Mouse (Mus musculus): ENCODE data around the gene Clic3. TPM values are rescaled to one million over a fixed set of nuclear protein-coding genes. Genes with fewer than 3 reads are reported as not detected.

Gene Clic3
- polyA plus RNA-seq, 1 experiment = not detected

DNA sequence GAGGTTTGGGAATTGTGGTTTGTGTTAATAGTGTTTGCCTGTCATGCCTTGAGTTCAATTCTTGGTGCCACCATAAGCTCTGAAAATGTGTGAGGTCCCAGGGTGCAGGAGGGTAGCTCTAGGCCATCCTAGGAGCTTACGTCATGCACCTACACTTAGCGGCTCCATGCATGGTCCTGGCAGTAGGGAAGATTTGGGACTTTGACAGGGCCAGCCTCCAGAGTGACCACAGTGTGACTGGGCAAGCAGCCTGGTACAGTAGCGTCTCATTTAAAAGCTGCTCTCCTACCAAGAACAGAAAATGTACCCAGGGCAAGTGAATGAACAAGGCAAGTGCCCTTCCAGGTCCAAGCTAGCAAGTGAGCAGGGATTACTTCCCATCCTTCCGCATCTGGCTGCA lies 49.2 kb downstream of the Clic3 start:
- Histone ChIP-seq H3K4me1 (ENCODE audit: control insufficient read depth, insufficient read depth, insufficient read length, low read length) (peaks cover 8% of the 10 kb centered on the region), H3K27ac (replicated peaks; ENCODE audit: low read depth, low read length) (no peak overlapping the region), H3K4me3 (ENCODE audit: insufficient read depth, low read depth, low read length) (no peak overlapping the region)

DNA sequence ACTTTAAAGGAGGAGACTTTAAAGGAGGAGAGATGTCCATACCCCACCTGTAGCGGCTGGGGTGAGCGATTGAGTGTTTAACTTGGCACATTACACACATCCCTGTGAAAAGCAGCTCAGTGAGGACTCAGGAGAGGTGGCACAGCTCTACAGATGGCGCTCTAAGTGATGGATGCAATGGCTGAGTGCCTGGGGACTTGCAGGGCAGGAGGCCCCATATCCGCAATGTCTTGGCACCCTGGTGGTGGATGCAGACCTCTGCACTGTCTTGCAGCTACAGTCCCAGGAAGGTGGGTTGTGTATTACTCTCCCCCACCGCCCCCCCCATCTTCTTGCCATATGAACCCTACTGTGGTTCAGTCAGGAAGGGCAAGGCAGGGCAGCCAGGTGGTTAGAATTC lies 50.3 kb downstream of the Clic3 start:
- Histone ChIP-seq H3K27ac (replicated peaks; ENCODE audit: low read depth, low read length) (no peak overlapping the region), H3K4me3 (ENCODE audit: insufficient read depth, low read depth, low read length) (no peak overlapping the region), H3K4me1 (ENCODE audit: control insufficient read depth, insufficient read depth, insufficient read length, low read length) (peaks cover 3% of the 10 kb centered on the region)

Other genes with a start within 250 kb of the Clic3 start
- 15.4 and 19.0 TPM in 2 replicates for gene Nelfb, start 245.3 kb upstream of the Clic3 start, polyA plus RNA-seq (2012; ENCODE audit: insufficient read depth, insufficient read length, missing spikeins)
- gene Stpg3, start 242.2 kb upstream of the Clic3 start, polyA plus RNA-seq (2012; ENCODE audit: insufficient read depth, insufficient read length, missing spikeins) = not detected in 2 replicates
- not detected in 2 replicates for gene Fam166a, start 238.1 kb upstream of the Clic3 start, polyA plus RNA-seq (2012; ENCODE audit: insufficient read depth, insufficient read length, missing spikeins)
- gene Tubb4b, start 232.1 kb upstream of the Clic3 start, polyA plus RNA-seq (2012; ENCODE audit: insufficient read depth, insufficient read length, missing spikeins) = 193 and 284 TPM in 2 replicates
- not detected in 2 replicates for gene Slc34a3, start 222.5 kb upstream of the Clic3 start, polyA plus RNA-seq (2012; ENCODE audit: insufficient read depth, insufficient read length, missing spikeins)
- not detected in 2 replicates for gene Rnf224, start 220.1 kb upstream of the Clic3 start, polyA plus RNA-seq (2012; ENCODE audit: insufficient read depth, insufficient read length, missing spikeins)
- not detected in 2 replicates for gene Rnf208, start 214.6 kb upstream of the Clic3 start, polyA plus RNA-seq (2012; ENCODE audit: insufficient read depth, insufficient read length, missing spikeins)
- not detected in 2 replicates for gene Cysrt1, start 214.4 kb upstream of the Clic3 start, polyA plus RNA-seq (2012; ENCODE audit: insufficient read depth, insufficient read length, missing spikeins)
- gene AL732309.1, start 210.0 kb upstream of the Clic3 start, polyA plus RNA-seq (2012; ENCODE audit: insufficient read depth, insufficient read length, missing spikeins) = 2.3 and 5.4 TPM in 2 replicates
- 13.5 and 18.9 TPM in 2 replicates for gene Tmem203, start 201.4 kb upstream of the Clic3 start, polyA plus RNA-seq (2012; ENCODE audit: insufficient read depth, insufficient read length, missing spikeins)
- 1.7 and 3.7 TPM in 2 replicates for gene Tprn, start 194.2 kb upstream of the Clic3 start, polyA plus RNA-seq (2012; ENCODE audit: insufficient read depth, insufficient read length, missing spikeins)
- gene Ssna1, start 184.4 kb upstream of the Clic3 start, polyA plus RNA-seq (2012; ENCODE audit: insufficient read depth, insufficient read length, missing spikeins) = 41.7 and 44.0 TPM in 2 replicates
- 18.6 and 23.7 TPM in 2 replicates for gene Anapc2, start 184.4 kb upstream of the Clic3 start, polyA plus RNA-seq (2012; ENCODE audit: insufficient read depth, insufficient read length, missing spikeins)
- gene Tmem210, start 168.7 kb upstream of the Clic3 start, polyA plus RNA-seq (2012; ENCODE audit: insufficient read depth, insufficient read length, missing spikeins) = not detected in 2 replicates
- gene Lrrc26, start 166.9 kb upstream of the Clic3 start, polyA plus RNA-seq (2012; ENCODE audit: insufficient read depth, insufficient read length, missing spikeins) = not detected in 2 replicates
- not detected in 2 replicates for gene Grin1, start 137.7 kb upstream of the Clic3 start, polyA plus RNA-seq (2012; ENCODE audit: insufficient read depth, insufficient read length, missing spikeins)
- gene Man1b1, start 124.5 kb upstream of the Clic3 start, polyA plus RNA-seq (2012; ENCODE audit: insufficient read depth, insufficient read length, missing spikeins) = 11.3 and 16.0 TPM in 2 replicates
- 11.1 and 15.0 TPM in 2 replicates for gene Dpp7, start 100.5 kb upstream of the Clic3 start, polyA plus RNA-seq (2012; ENCODE audit: insufficient read depth, insufficient read length, missing spikeins)
- gene Uap1l1, start 91.2 kb upstream of the Clic3 start, polyA plus RNA-seq (2012; ENCODE audit: insufficient read depth, insufficient read length, missing spikeins) = 6.1 and 9.1 TPM in 2 replicates
- gene Sapcd2, start 84.5 kb upstream of the Clic3 start, polyA plus RNA-seq (2012; ENCODE audit: insufficient read depth, insufficient read length, missing spikeins) = not detected in 2 replicates
- 11.3 and 18.4 TPM in 2 replicates for gene Entpd2, start 61.0 kb upstream of the Clic3 start, polyA plus RNA-seq (2012; ENCODE audit: insufficient read depth, insufficient read length, missing spikeins)
- gene Npdc1, start 57.5 kb upstream of the Clic3 start, polyA plus RNA-seq (2012; ENCODE audit: insufficient read depth, insufficient read length, missing spikeins) = 32.5 and 41.5 TPM in 2 replicates
- not detected in 2 replicates for gene Fut7, start 33.6 kb upstream of the Clic3 start, polyA plus RNA-seq (2012; ENCODE audit: insufficient read depth, insufficient read length, missing spikeins)
- 30.0 and 52.4 TPM in 2 replicates for gene Abca2, start 28.1 kb upstream of the Clic3 start, polyA plus RNA-seq (2012; ENCODE audit: insufficient read depth, insufficient read length, missing spikeins)
- 195 and 218 TPM in 2 replicates for gene Paxx, start 4.3 kb downstream of the Clic3 start, polyA plus RNA-seq (2012; ENCODE audit: insufficient read depth, insufficient read length, missing spikeins)
- 15.2 and 46.8 TPM in 2 replicates for gene Ptgds, start 13.2 kb downstream of the Clic3 start, polyA plus RNA-seq (2012; ENCODE audit: insufficient read depth, insufficient read length, missing spikeins)
- gene Lcn12, start 37.1 kb downstream of the Clic3 start, polyA plus RNA-seq (2012; ENCODE audit: insufficient read depth, insufficient read length, missing spikeins) = not detected in 2 replicates
- gene Fbxw5, start 43.9 kb downstream of the Clic3 start, polyA plus RNA-seq (2012; ENCODE audit: insufficient read depth, insufficient read length, missing spikeins) = 41.1 and 47.3 TPM in 2 replicates
- gene C8g, start 44.9 kb downstream of the Clic3 start, polyA plus RNA-seq (2012; ENCODE audit: insufficient read depth, insufficient read length, missing spikeins) = 6.6 and 9.2 TPM in 2 replicates
- gene Traf2, start 90.1 kb downstream of the Clic3 start, polyA plus RNA-seq (2012; ENCODE audit: insufficient read depth, insufficient read length, missing spikeins) = 7.0 and 12.9 TPM in 2 replicates
- gene Edf1, start 101.0 kb downstream of the Clic3 start, polyA plus RNA-seq (2012; ENCODE audit: insufficient read depth, insufficient read length, missing spikeins) = 398 and 454 TPM in 2 replicates
- gene Mamdc4, start 118.0 kb downstream of the Clic3 start, polyA plus RNA-seq (2012; ENCODE audit: insufficient read depth, insufficient read length, missing spikeins) = 0.36 and 0.54 TPM in 2 replicates
- gene Phpt1, start 118.4 kb downstream of the Clic3 start, polyA plus RNA-seq (2012; ENCODE audit: insufficient read depth, insufficient read length, missing spikeins) = 70.7 and 86.8 TPM in 2 replicates
- 0.44 TPM in 1 of 2 replicates, not detected in the other for gene Ajm1, start 124.9 kb downstream of the Clic3 start, polyA plus RNA-seq (2012; ENCODE audit: insufficient read depth, insufficient read length, missing spikeins)
- 29.2 and 42.8 TPM in 2 replicates for gene Rabl6, start 151.7 kb downstream of the Clic3 start, polyA plus RNA-seq (2012; ENCODE audit: insufficient read depth, insufficient read length, missing spikeins)
- gene Ccdc183, start 160.8 kb downstream of the Clic3 start, polyA plus RNA-seq (2012; ENCODE audit: insufficient read depth, insufficient read length, missing spikeins) = not detected in 2 replicates
- 30.9 and 34.5 TPM in 2 replicates for gene Tmem141, start 165.2 kb downstream of the Clic3 start, polyA plus RNA-seq (2012; ENCODE audit: insufficient read depth, insufficient read length, missing spikeins)
- 6.3 and 7.8 TPM in 2 replicates for gene Fcna, start 171.2 kb downstream of the Clic3 start, polyA plus RNA-seq (2012; ENCODE audit: insufficient read depth, insufficient read length, missing spikeins)
- gene Lcn8, start 196.3 kb downstream of the Clic3 start, polyA plus RNA-seq (2012; ENCODE audit: insufficient read depth, insufficient read length, missing spikeins) = not detected in 2 replicates
- not detected in 2 replicates for gene Lcn5, start 201.1 kb downstream of the Clic3 start, polyA plus RNA-seq (2012; ENCODE audit: insufficient read depth, insufficient read length, missing spikeins)
- not detected in 2 replicates for gene Lcn6, start 219.9 kb downstream of the Clic3 start, polyA plus RNA-seq (2012; ENCODE audit: insufficient read depth, insufficient read length, missing spikeins)
- gene Lcn10, start 225.9 kb downstream of the Clic3 start, polyA plus RNA-seq (2012; ENCODE audit: insufficient read depth, insufficient read length, missing spikeins) = not detected in 2 replicates
- gene Obp2a, start 243.2 kb downstream of the Clic3 start, polyA plus RNA-seq (2012; ENCODE audit: insufficient read depth, insufficient read length, missing spikeins) = not detected in 2 replicates
- gene Bmyc, start 249.9 kb downstream of the Clic3 start, polyA plus RNA-seq (2012; ENCODE audit: insufficient read depth, insufficient read length, missing spikeins) = 20.2 and 26.5 TPM in 2 replicates

All from brown adipose tissue, adult 24 weeks (tissue).